Mouse (Mus musculus) erythroblast, embryonic 14.5 days (primary cell): Measurements from ENCODE around the gene Dctpp1. TPM values are rescaled to one million over a fixed set of nuclear protein-coding genes. Genes with fewer than 3 reads are reported as not detected.

Experiments used
- H3K27me3 ChIP-seq: 2 replicates; pipeline ENCODE4 v1.6.1; 2012; ENCODE audit warnings: inconsistent platforms; ENCODE audit not compliant: control insufficient read depth
- H3K36me3 ChIP-seq: 2 replicates; pipeline ENCODE4 v1.6.1; 2012; ENCODE audit warnings: mild to moderate bottlenecking, inconsistent platforms; ENCODE audit not compliant: control insufficient read depth
- H3K4me1 ChIP-seq: 2 replicates; pipeline ENCODE4 v1.6.1; 2012; ENCODE audit warnings: inconsistent platforms; ENCODE audit not compliant: control insufficient read depth
- H3K4me3 ChIP-seq: replicated peaks from 2 replicates; pipeline ENCODE3; 2012; ENCODE audit warnings: moderate library complexity, mild to moderate bottlenecking, inconsistent platforms
- H3K9me3 ChIP-seq: 2 replicates; pipeline ENCODE4 v1.6.1; 2012; ENCODE audit warnings: low read length, inconsistent platforms, mixed read lengths; ENCODE audit not compliant: control insufficient read depth
- GATA1 ChIP-seq: IDR thresholded peaks from 2 replicates; pipeline ENCODE4 v1.6.1; 2012; ENCODE audit warnings: low read length, inconsistent platforms, mixed read lengths
- TAL1 ChIP-seq: IDR thresholded peaks from 3 replicates; pipeline ENCODE4 v1.6.1; 2012; ENCODE audit warnings: low read length, inconsistent platforms, mixed read lengths
- polyA plus RNA-seq: library from polyadenylated mRNA; stranded (reverse); fragments of >175 nt; gene quantifications from 2 replicates; pipeline ENCODE4 v1.2.3, GENCODE M21; 2012

Dctpp1 gene
- polyA plus RNA-seq, 1 experiment: 9.7 TPM

DNA sequence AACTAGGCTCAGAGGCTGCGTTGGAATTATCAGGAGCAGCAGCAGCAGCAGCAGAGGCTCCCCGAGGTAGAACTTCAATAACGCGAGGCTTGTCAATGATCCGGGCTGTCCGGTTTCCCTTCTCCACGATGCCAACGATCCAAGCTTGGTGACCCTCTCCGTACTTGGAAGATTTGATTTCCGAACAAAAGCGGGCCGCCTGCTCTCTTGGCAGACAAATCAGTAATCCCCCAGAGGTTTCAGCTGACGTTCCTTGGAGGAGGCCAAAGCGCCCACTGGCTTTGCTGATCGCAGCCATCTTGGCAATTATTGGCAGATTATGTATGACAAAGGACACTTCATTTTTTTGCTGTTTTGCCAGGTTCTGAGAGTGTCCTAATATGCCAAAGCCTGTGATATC lies 12.1 kb upstream of the Dctpp1 start:
- Histone ChIP-seq H3K9me3 (peaks cover 9% of the 10 kb centered on the region), H3K27me3 (no peaks in the 10 kb centered on the region), H3K36me3 (peaks cover 45% of the 10 kb centered on the region), H3K4me3 (peak overlapping the region; percentile 80), H3K4me1 (peaks cover 41% of the 10 kb centered on the region)
- TF ChIP-seq GATA1 (no peak), TAL1 (no peak)

DNA sequence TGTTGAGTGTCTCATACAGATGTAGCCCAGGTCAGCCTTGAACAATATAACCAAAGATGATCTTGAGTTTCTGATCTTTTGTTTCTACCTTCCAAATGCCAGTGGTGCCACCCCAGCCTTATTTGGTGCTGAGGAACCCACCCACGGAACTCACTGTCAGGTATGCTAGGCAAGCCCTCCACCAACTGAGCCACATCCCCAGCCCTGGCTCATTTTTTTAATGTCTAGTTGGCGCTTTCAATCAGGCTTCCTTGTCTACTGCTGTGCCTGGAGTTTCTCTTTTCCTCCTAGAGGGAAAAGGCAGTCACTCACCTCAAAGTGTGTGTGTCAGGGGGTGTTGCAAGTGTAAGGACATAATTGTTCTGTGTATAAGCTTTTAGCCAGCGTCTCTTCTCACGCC lies 10.6 kb upstream of the Dctpp1 start:
- no peak for TF ChIP-seq GATA1
- no peak for TF ChIP-seq TAL1
- no peaks in the 10 kb centered on the region for H3K27me3 ChIP-seq
- peaks cover 36% of the 10 kb centered on the region for H3K4me1 ChIP-seq
- H3K36me3 ChIP-seq: peaks cover 45% of the 10 kb centered on the region
- H3K4me3 ChIP-seq: no peak overlapping the region
- peaks cover 9% of the 10 kb centered on the region for H3K9me3 ChIP-seq

DNA sequence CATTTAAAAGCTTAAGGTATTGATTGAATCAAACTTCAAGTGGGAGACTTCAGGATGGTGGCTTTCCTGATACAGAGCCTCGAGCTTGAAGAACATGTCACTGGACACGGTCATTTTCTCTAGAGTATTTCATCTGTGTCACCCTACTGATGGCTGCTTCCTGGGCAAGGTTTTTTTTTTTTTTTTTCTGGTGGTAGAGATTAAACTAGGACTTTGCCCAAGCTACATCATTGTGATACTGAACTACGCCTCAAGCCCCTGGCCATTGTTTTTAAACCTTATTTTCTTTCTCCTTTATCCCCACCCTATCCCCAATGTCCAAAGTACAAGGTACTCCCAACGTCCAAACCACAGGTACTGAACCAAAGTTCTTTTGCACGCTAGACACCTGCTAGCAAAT lies 10.2 kb upstream of the Dctpp1 start:
- H3K4me3 ChIP-seq: no peak overlapping the region
- H3K27me3 ChIP-seq: no peaks in the 10 kb centered on the region
- H3K4me1 ChIP-seq: peaks cover 36% of the 10 kb centered on the region
- TF ChIP-seq TAL1 (no peak), GATA1 (no peak)
- H3K36me3 ChIP-seq: peaks cover 45% of the 10 kb centered on the region
- peaks cover 9% of the 10 kb centered on the region for H3K9me3 ChIP-seq

DNA sequence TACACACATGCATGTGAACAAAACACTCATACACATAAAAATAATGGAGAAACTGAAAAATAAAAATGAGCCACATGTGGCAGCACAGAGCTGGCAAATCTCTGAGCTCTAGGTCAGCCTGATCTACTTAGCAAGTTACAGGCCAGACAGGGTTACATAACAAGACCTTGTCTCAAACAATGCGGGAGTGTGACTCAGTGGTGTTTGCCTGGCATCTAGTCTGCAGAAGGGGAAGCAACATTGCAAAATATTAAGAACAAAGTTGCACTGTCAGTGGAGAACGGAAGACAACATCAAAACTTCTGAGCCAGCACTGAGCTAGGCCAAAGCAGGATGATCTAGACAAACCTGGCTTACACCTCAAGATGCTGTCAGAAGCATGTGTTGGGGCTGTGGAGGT lies 9.7 kb upstream of the Dctpp1 start:
- TF ChIP-seq GATA1: no peak
- no peak for TF ChIP-seq TAL1
- Histone ChIP-seq H3K9me3 (peaks cover 9% of the 10 kb centered on the region), H3K36me3 (peaks cover 45% of the 10 kb centered on the region), H3K27me3 (no peaks in the 10 kb centered on the region), H3K4me1 (peaks cover 34% of the 10 kb centered on the region), H3K4me3 (no peak overlapping the region)

DNA sequence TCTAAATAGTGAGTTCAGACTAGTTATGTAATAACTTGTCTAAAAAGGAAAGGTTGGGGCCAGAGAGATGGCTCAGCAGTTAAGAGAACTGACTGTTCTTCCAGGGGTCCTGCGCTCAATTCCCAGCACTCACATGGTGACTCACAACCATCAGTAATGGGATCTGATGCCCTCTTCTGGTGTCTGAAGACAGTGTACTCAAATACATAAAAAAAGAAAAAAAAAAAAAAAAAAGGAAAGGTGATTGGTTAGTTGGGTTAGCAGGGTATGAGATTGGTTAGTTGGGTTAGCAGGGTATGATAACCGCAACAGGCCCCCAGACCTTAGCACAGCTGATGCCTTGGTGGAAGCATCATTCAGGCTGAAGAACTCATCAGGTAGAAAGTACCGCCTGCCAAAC lies 3.0 kb upstream of the Dctpp1 start:
- H3K27me3 ChIP-seq: no peaks in the 10 kb centered on the region
- no peak for TF ChIP-seq TAL1
- TF ChIP-seq GATA1: no peak
- peaks cover 46% of the 10 kb centered on the region for H3K4me1 ChIP-seq
- peaks cover 3% of the 10 kb centered on the region for H3K9me3 ChIP-seq
- no peak overlapping the region for H3K4me3 ChIP-seq
- H3K36me3 ChIP-seq: peaks cover 5% of the 10 kb centered on the region

DNA sequence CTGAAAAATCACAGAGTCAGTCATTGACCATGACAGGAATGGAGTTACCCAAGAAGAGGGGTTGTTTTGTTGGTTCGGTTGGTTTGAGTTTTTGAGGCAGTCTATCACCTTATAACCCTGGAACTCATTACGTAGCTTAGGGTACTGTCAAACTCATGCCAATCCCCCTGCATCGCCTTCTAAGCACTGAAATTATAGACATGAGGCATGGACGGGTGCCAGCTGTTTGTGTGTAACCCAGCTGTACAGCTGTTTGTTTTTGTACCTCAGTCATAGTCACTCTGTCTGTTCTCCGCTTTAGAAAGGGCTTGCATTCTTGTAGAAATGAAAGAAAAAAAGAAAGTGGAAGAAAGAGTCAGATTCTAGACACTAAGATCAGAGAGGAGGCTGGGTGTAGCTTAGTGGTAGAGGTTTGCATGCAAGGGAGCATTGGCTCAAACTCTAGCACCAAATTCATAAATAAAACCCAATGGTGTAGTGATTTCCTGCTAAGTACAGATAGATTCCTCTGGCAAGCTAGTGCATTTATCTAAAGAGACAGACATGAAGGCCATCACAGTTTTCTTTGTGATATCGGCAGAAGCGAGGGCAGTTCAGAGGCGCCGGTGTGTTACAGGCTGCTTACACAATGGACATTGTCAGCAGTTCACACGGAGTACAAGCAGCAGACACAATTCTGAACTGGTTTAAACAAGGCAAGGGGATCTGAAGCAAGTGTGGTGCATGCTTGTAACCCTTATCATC lies 1.9 kb upstream of the Dctpp1 start:
- TF ChIP-seq GATA1 (no peak), TAL1 (no peak)
- H3K4me1 ChIP-seq: peaks cover 54% of the 10 kb centered on the region
- no peak overlapping the region for H3K4me3 ChIP-seq
- no peaks in the 10 kb centered on the region for H3K27me3 ChIP-seq
- H3K36me3 ChIP-seq: peaks cover 11% of the 10 kb centered on the region
- no peaks in the 10 kb centered on the region for H3K9me3 ChIP-seq

DNA sequence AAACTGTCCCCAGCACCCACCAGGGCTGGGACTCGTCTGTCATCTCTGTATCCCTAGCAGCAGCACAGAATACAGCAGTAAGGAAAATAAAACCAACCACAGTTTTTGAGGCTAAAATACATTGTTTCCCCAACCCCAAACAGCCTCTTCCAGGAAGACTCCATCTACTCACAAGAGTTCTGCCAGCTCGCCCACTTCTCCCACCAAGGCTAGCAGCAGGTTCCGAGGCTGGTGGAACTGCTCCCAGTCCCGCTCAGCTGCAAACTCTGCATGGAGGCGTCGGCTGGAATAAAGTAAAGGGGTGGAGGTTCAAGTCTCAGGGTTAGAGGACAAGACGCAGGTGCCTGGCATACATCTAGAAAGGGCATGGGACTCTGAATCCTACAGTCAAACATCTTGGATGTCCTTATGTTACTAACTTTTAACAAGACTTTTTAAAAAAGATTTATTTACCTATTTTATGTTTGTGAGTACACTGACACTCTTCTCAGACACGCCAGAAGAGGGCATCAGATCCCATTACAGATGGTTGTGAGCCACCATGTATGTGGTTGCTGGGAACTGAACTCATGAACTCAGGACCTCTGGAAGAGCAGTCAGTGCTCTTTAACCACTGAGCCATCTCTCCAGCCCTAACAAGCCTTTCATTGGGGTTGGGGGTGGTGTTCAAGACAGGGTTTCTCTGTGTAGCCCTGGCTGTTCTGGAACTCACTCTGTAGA lies 1.2 kb downstream of the Dctpp1 start:
- no peaks in the 10 kb centered on the region for H3K27me3 ChIP-seq
- peaks cover 2% of the 10 kb centered on the region; the same call in 1 of the 2 replicates for H3K9me3 ChIP-seq
- H3K4me1 ChIP-seq: peaks cover 80% of the 10 kb centered on the region
- peaks cover 30% of the 10 kb centered on the region for H3K36me3 ChIP-seq
- peak overlapping the region; percentile 77 for H3K4me3 ChIP-seq
- TF ChIP-seq TAL1 (no peak), GATA1 (no peak)

DNA sequence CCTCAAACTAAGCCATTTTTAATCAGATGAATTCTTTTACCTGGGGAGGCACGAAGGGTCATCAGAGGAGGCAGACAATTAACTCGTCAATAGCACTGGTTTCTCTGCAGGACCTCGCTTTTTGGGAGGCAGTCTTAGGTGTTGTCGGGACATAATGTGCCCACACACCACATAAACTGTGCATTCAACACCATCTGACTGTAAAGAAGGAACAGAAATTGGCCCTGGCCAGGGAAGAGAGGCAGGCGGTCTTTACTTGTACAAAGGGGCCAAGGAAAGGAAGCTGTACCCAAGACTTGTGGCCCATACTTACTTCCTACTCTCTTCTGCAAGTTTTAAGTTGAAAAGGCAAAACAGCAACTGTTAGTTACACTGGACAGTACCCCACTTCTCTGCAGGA lies 4.0 kb downstream of the Dctpp1 start:
- Histone ChIP-seq H3K9me3 (peaks cover 2% of the 10 kb centered on the region; the same call in 1 of the 2 replicates), H3K4me3 (no peak overlapping the region), H3K36me3 (peaks cover 30% of the 10 kb centered on the region), H3K27me3 (no peaks in the 10 kb centered on the region), H3K4me1 (peaks cover 79% of the 10 kb centered on the region)
- TF ChIP-seq TAL1 (no peak), GATA1 (no peak)

DNA sequence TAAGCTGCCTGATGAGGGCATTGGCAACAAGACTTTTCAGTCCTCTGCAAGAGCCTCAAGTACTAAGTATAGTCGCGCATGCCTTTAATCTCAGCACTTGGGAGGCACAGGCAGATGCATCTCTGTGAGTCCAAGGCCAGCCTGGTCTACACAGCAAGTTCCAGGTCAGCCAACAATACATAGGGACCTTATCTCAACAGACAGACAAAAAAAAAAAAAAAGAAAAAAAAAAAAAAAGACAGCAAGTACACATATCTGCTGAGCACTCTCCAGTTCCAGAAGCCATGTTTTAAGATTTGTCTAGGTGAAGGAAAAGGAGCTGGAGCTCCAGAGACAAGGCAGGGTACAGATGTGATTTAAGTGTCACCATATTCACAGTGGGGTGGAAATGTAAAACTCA lies 4.5 kb downstream of the Dctpp1 start:
- no peaks in the 10 kb centered on the region for H3K27me3 ChIP-seq
- no peak for TF ChIP-seq GATA1
- no peak for TF ChIP-seq TAL1
- H3K4me1 ChIP-seq: peaks cover 74% of the 10 kb centered on the region
- no peak overlapping the region for H3K4me3 ChIP-seq
- peaks cover 2% of the 10 kb centered on the region; the same call in 1 of the 2 replicates for H3K9me3 ChIP-seq
- H3K36me3 ChIP-seq: peaks cover 30% of the 10 kb centered on the region
